ENCODE assay signal across 8 mouse cellular contexts in the genomic region with DNA sequence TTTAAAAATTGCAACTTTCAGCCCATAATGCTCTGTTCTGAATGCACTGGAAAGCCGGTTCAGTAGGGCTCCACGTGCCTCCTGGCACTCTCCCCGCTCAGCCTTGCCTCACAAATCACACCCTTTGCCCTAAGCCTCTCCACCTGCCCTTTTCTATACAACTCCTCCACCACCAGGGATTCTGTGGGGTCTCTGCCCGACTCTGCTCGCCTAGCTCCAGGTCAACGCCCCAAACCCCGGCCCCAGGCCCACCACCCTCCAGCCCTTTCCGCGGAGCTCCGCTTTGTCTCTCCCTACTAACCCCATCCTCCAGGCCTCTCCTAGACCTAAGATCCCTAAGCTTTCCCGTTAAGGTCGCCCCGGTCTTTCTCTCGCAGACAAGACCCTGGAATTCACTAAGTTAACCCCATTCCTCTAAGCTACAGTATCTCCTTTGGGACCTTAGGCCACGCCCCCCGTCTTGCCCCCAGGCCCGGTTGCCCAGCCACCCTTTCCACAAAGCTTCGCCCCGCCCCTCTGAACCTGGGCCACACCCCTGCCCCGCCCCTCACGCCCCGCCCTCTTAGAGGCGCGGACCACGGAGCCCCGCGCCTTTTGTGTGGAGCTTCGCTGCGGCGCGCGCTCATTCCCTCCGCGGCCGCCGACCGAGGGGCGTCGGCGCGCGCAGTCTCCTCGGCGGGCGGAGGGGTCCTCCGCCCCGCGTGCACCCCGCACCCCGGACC. TPM values are rescaled to one million over a fixed set of nuclear protein-coding genes. Genes with fewer than 3 reads are reported as not detected.
DNase-seq lines count a peak whose midpoint lies in the region; ATAC-seq lines count a peak whose summit lies in the region.

A gene (plus strand): TSS at position 601 of the 722 bp plus-strand sequence.

- no peaks in the 10 kb centered on the region for H3K36me3 ChIP-seq in embryonic facial prominence, embryonic 15.5 days
- H3K36me3 ChIP-seq in limb, embryonic 13.5 days: no peaks in the 10 kb centered on the region
- no peaks in the 10 kb centered on the region for H3K36me3 ChIP-seq in midbrain, embryonic 15.5 days (replicated peaks)

- H3K4me1 ChIP-seq in embryonic facial prominence, embryonic 15.5 days: peaks cover 34% of the 10 kb centered on the region
- H3K4me1 ChIP-seq in limb, embryonic 13.5 days: peaks cover 48% of the 10 kb centered on the region
- H3K4me1 ChIP-seq in midbrain, embryonic 15.5 days: peaks cover 43% of the 10 kb centered on the region

- no peaks in the 10 kb centered on the region for H3K27me3 ChIP-seq in embryonic facial prominence, embryonic 15.5 days
- no peaks in the 10 kb centered on the region for H3K27me3 ChIP-seq in limb, embryonic 13.5 days
- H3K27me3 ChIP-seq in midbrain, embryonic 15.5 days (replicated peaks): no peaks in the 10 kb centered on the region

- H3K4me2 ChIP-seq in embryonic facial prominence, embryonic 15.5 days (replicated peaks): peak within 1 kb of the TSS; percentile 69
- H3K4me2 ChIP-seq in limb, embryonic 13.5 days (replicated peaks): peak within 1 kb of the TSS; percentile 66
- H3K4me2 ChIP-seq in midbrain, embryonic 15.5 days: peak within 1 kb of the TSS; percentile 71

- peak; percentile 31 to 45 for DNase-seq in spleen, adult 18-20 months
- no peak for DNase-seq in spleen, adult 12 weeks (ENCODE audit: low spot score)
- DNase-seq in heart, adult 8-10 months (ENCODE audit: low spot score): peak; percentile 63
- peak; percentile 70 to 77 for DNase-seq in kidney, adult 8-10 months
- DNase-seq in spleen, postnatal 36 days (ENCODE audit: low spot score in 2 of 2): peak; percentile 48 to 50

- no peaks in the 10 kb centered on the region for H3K9me3 ChIP-seq in embryonic facial prominence, embryonic 15.5 days (replicated peaks)
- H3K9me3 ChIP-seq in limb, embryonic 13.5 days: no peaks in the 10 kb centered on the region
- H3K9me3 ChIP-seq in midbrain, embryonic 15.5 days: no peaks in the 10 kb centered on the region

- peak within 1 kb of the TSS; percentile 94 for H3K4me3 ChIP-seq in embryonic facial prominence, embryonic 15.5 days (replicated peaks)
- H3K4me3 ChIP-seq in limb, embryonic 13.5 days: peak within 1 kb of the TSS; percentile 93
- peak within 1 kb of the TSS; percentile 92 for H3K4me3 ChIP-seq in midbrain, embryonic 15.5 days

- H3K27ac ChIP-seq in embryonic facial prominence, embryonic 15.5 days (replicated peaks): peak within 1 kb of the TSS; percentile 91
- peak within 1 kb of the TSS; percentile 90 for H3K27ac ChIP-seq in limb, embryonic 13.5 days
- peak within 1 kb of the TSS; percentile 97 for H3K27ac ChIP-seq in midbrain, embryonic 15.5 days

- H3K9ac ChIP-seq in embryonic facial prominence, embryonic 15.5 days: peak within 1 kb of the TSS; percentile 97
- peak within 1 kb of the TSS; percentile 96 for H3K9ac ChIP-seq in limb, embryonic 13.5 days
- peak within 1 kb of the TSS; percentile 99 for H3K9ac ChIP-seq in midbrain, embryonic 15.5 days

- ATAC-seq in embryonic facial prominence, embryonic 15.5 days (ENCODE audit: insufficient number of reproducible peaks, low FRiP score, low TSS enrichment, low read depth): peak; percentile 93
- peak; percentile 92 for ATAC-seq in limb, embryonic 13.5 days (ENCODE audit: low FRiP score, low read depth)
- peak; percentile 88 for ATAC-seq in midbrain, embryonic 15.5 days (replicated peaks)

- WGBS in embryonic facial prominence, embryonic 15.5 days: 1% methylated on average over 48 of the region's 50 CpGs
- WGBS in limb, embryonic 13.5 days: 2% methylated on average over 49 of the region's 50 CpGs
- 1% methylated on average over 41 of the region's 50 CpGs for WGBS in midbrain, embryonic 15.5 days

RNA-seq across cellular contexts. Expression of the gene that starts here (rescaled TPM):
- 59.9 and 63.4 TPM in 2 replicates for polyA plus RNA-seq in embryonic facial prominence, embryonic 15.5 days (2015; fragmentation: Nextera tagmentation; extraction: Ambion mirVana)
- 10 to 100 TPM; 29.0 to 41.2 (median 32.4) TPM for total RNA-seq in heart, adult 8-10 months (2022)
- 65.6 and 69.9 TPM in 2 replicates for polyA plus RNA-seq in limb, embryonic 13.5 days (2015; fragmentation: Nextera tagmentation; extraction: Ambion mirVana)
- polyA plus RNA-seq in midbrain, embryonic 15.5 days (2015; fragmentation: Nextera tagmentation; extraction: Ambion mirVana): 291 and 297 TPM in 2 replicates
